In genomic region chr6:51168775-51169695, GRCm38 (mm10) we compare ENCODE assay signal across 8 mouse cellular contexts.
DNase-seq lines count a peak whose midpoint lies in the region; ATAC-seq and TF ChIP-seq lines count a peak whose summit lies in the region.

No protein-coding gene starts in this region.

- no peaks in the 10 kb centered on the region for H3K36me3 ChIP-seq in ES-E14 (ENCODE audit: control insufficient read depth, insufficient read depth, low read length, poor library complexity, severe bottlenecking)
- H3K36me3 ChIP-seq in intestine, embryonic 16.5 days (ENCODE audit: control insufficient read depth, insufficient read depth, low read length): no peaks in the 10 kb centered on the region
- H3K36me3 ChIP-seq in stomach, embryonic 16.5 days (ENCODE audit: control insufficient read depth, insufficient read depth, low read length): no peaks in the 10 kb centered on the region

- WGBS in intestine, embryonic 16.5 days: 8% methylated on average over 38 of the region's 38 CpGs
- WGBS in stomach, embryonic 16.5 days: 8% methylated on average over 38 of the region's 38 CpGs

- DNase-seq in A20 (ENCODE audit: low read depth, low spot score) (peak; percentile 71), ES-E14 (ENCODE audit: low read depth, low spot score) (no peak)
- peak; percentile 57 for DNase-seq in gastrocnemius, postnatal 14 days
- DNase-seq in lung, postnatal 4 days: peak; percentile 60 to 70
- no peak for DNase-seq in adrenal gland, postnatal 25 days
- no peak for DNase-seq in thymus, postnatal 10 days (ENCODE audit: low spot score in 2 of 2)

- in situ Hi-C loops in ES-E14 (cut with MboI; ENCODE audit: low sequenced_read_pairs in 2 of 2, unreplicated experiment in 2 of 2): loop anchor here (10.0 to 25.0 kb wide), 3 partner anchors 224 to 494 kb away; no protein-coding TSS in a partner anchor

- peak; percentile 41 for ATAC-seq in intestine, embryonic 16.5 days
- 0 out of 2 replicates have a peak, but pooled peaks have one; percentile 20 for ATAC-seq in stomach, embryonic 16.5 days (ENCODE audit: insufficient read depth, low FRiP score)

- intact Hi-C loops in gastrocnemius, postnatal 14 days (cut with DNase I; ENCODE audit: low total_unique reads): loop anchor here (2.0 to 10.0 kb wide), 3 partner anchors 228 to 494 kb away; no protein-coding TSS in a partner anchor

- no peak overlapping the region for H3K27ac ChIP-seq in ES-E14 (ENCODE audit: insufficient read depth, low read depth, low read length, poor library complexity, severe bottlenecking)
- peak overlapping the region; percentile 91 for H3K27ac ChIP-seq in intestine, embryonic 16.5 days (ENCODE audit: low read length)
- H3K27ac ChIP-seq in stomach, embryonic 16.5 days (ENCODE audit: low read length): peak overlapping the region; percentile 98

- no peaks in the 10 kb centered on the region for H3K9me3 ChIP-seq in ES-E14 (ENCODE audit: control insufficient read depth, insufficient read depth, low read depth, low read length)
- H3K9me3 ChIP-seq in intestine, embryonic 16.5 days (ENCODE audit: control insufficient read depth, low read length): no peaks in the 10 kb centered on the region
- H3K9me3 ChIP-seq in stomach, embryonic 16.5 days (replicated peaks; ENCODE audit: control insufficient read depth, low read length): no peaks in the 10 kb centered on the region

- H3K4me2 ChIP-seq in intestine, embryonic 16.5 days (ENCODE audit: low read depth, low read length): peak overlapping the region; percentile 57
- peak overlapping the region; percentile 65 for H3K4me2 ChIP-seq in stomach, embryonic 16.5 days (ENCODE audit: low read depth, low read length)

- H3K27me3 ChIP-seq in intestine, embryonic 16.5 days (replicated peaks; ENCODE audit: control insufficient read depth, insufficient read depth, low read length): peaks cover 5% of the 10 kb centered on the region
- no peaks in the 10 kb centered on the region; the same call in 1 of the 2 replicates for H3K27me3 ChIP-seq in stomach, embryonic 16.5 days (ENCODE audit: control insufficient read depth, insufficient read depth, low read length)

- peak overlapping the region; percentile 22 to 47; a peak in 3 of 4 replicates for H3K4me3 ChIP-seq in ES-E14 (ENCODE audit: insufficient read depth in 1 of 2, low read depth in 1 of 2, low read length in 2 of 2, poor library complexity in 1 of 2, severe bottlenecking in 1 of 2)
- peak overlapping the region; percentile 40 for H3K4me3 ChIP-seq in intestine, embryonic 16.5 days (ENCODE audit: low read length)
- H3K4me3 ChIP-seq in stomach, embryonic 16.5 days (replicated peaks; ENCODE audit: low read length): peak overlapping the region; percentile 31

- H3K4me1 ChIP-seq in ES-E14 (ENCODE audit: control insufficient read depth in 2 of 2, insufficient read depth in 2 of 2, low read length in 2 of 2, poor library complexity in 1 of 2): peaks cover 0 to 4% of the 10 kb centered on the region in 2 experiments; a peak in 1 of 4 replicates
- peaks cover 14% of the 10 kb centered on the region for H3K4me1 ChIP-seq in intestine, embryonic 16.5 days (ENCODE audit: control insufficient read depth, insufficient read depth, low read length)
- H3K4me1 ChIP-seq in stomach, embryonic 16.5 days (ENCODE audit: control insufficient read depth, insufficient read depth, low read length): peaks cover 18% of the 10 kb centered on the region

- 0 out of 2 replicates have a peak overlapping the region, but pooled peaks have one; percentile 14 for H3K9ac ChIP-seq in ES-E14 (ENCODE audit: insufficient read depth, low read depth, low read length, poor library complexity, severe bottlenecking)
- peak overlapping the region; percentile 72 for H3K9ac ChIP-seq in intestine, embryonic 16.5 days (ENCODE audit: low read depth, low read length)
- peak overlapping the region; percentile 76 for H3K9ac ChIP-seq in stomach, embryonic 16.5 days (ENCODE audit: low read length)

TF ChIP-seq in ES-E14, 5 proteins besides CTCF, POLR2A, EP300 and RAD21:
- TF ChIP-seq ZNF384 (IDR thresholded peaks at IDR 0.05; ENCODE audit: low read depth, low read length) (no peak), HCFC1 (IDR thresholded peaks at IDR 0.05; ENCODE audit: borderline replicate concordance, insufficient read depth, low read length) (no peak), ZC3H11A (IDR thresholded peaks at IDR 0.05; ENCODE audit: borderline replicate concordance, low read depth, low read length) (no peak), MAFK (IDR thresholded peaks at IDR 0.05; ENCODE audit: insufficient read depth, low read depth, low read length) (no peak), CHD2 (IDR thresholded peaks at IDR 0.05; ENCODE audit: low read depth, low read length) (no peak)

Comparison
In these comparisons a context has a peak if more than half of its experiments do, and no peak if none do; other contexts are left out.
1. DNase-seq: peak in A20 (single experiment), gastrocnemius, postnatal 14 days (single experiment) and lung, postnatal 4 days (2 of 2); none in ES-E14 (single experiment), adrenal gland, postnatal 25 days (single experiment) and thymus, postnatal 10 days (0 of 2).
2. H3K9ac ChIP-seq: peak in every context shown above with its lines; median percentile 76 in stomach, embryonic 16.5 days; 72 in intestine, embryonic 16.5 days; 14 in ES-E14.
3. Peak in every context shown above with its lines, with median percentiles within 50 percentile points of each other: H3K4me3 ChIP-seq.